Mouse (Mus musculus) adrenal gland (tissue): ENCODE measurements around the gene Nrg4.
"Not testable (repeated sequence)": the region's sequence is repeated elsewhere in the genome, so short reads cannot be mapped to it uniquely, and the experiment has no call there.

ENCODE experiments used
- intact Hi-C: fragments of 180-260 bp; cut with DNase I; formaldehyde crosslinking; loops from one replicate; pipeline ENCODE4 v1.15.1; 2025

Gene Nrg4

GRCm38 (mm10) chr9:55255056-55255455 is 71.6 kb downstream of the Nrg4 start:
- intact Hi-C loops, result no loop called here

GRCm38 (mm10) chr9:55253849-55254248 is 72.8 kb downstream of the Nrg4 start:
- intact Hi-C loops, result no loop called here

GRCm38 (mm10) chr9:55252097-55252496 is 74.5 kb downstream of the Nrg4 start:
- intact Hi-C loops, result not testable (repeated sequence)

GRCm38 (mm10) chr9:55250595-55251247 is 75.9 kb downstream of the Nrg4 start:
- intact Hi-C loops, result no loop called here

- intact Hi-C loops, result no loop called here
Observed at GRCm38 (mm10) chr9:55248465-55248864, 78.2 kb downstream of the Nrg4 start.

GRCm38 (mm10) chr9:55246918-55247317 is 79.7 kb downstream of the Nrg4 start:
- intact Hi-C loops, result no loop called here

GRCm38 (mm10) chr9:55246440-55246839 is 80.2 kb downstream of the Nrg4 start:
- intact Hi-C loops, result no loop called here

- intact Hi-C loops, result not testable (repeated sequence)
Observed at GRCm38 (mm10) chr9:55245057-55245750, 81.4 kb downstream of the Nrg4 start.

- intact Hi-C loops, result no loop called here
Observed at GRCm38 (mm10) chr9:55244079-55244478, 82.6 kb downstream of the Nrg4 start.

GRCm38 (mm10) chr9:55243280-55243679 is 83.4 kb downstream of the Nrg4 start:
- intact Hi-C loops, result no loop called here

GRCm38 (mm10) chr9:55241863-55242685 is 84.6 kb downstream of the Nrg4 start:
- intact Hi-C loops, result no loop called here

- intact Hi-C loops, result no loop called here
Observed at GRCm38 (mm10) chr9:55240852-55241251, 85.8 kb downstream of the Nrg4 start.

GRCm38 (mm10) chr9:55236235-55237165 is 90.1 kb downstream of the Nrg4 start:
- intact Hi-C loops, result no loop called here

- intact Hi-C loops, result not testable (repeated sequence)
Observed at GRCm38 (mm10) chr9:55233076-55233475, 93.6 kb downstream of the Nrg4 start.

- intact Hi-C loops, result no loop called here
Observed at GRCm38 (mm10) chr9:55232586-55232985, 94.1 kb downstream of the Nrg4 start.

GRCm38 (mm10) chr9:55232110-55232509 is 94.5 kb downstream of the Nrg4 start:
- intact Hi-C loops, result no loop called here

GRCm38 (mm10) chr9:55231544-55231943 is 95.1 kb downstream of the Nrg4 start:
- intact Hi-C loops, result no loop called here

- intact Hi-C loops, result loop anchor here (10.0 kb wide), 1 partner anchor 156 kb away; no protein-coding TSS in a partner anchor
Observed at GRCm38 (mm10) chr9:55229010-55229409, 97.6 kb downstream of the Nrg4 start.

- intact Hi-C loops, result loop anchor here (10.0 kb wide), 1 partner anchor 157 kb away; no protein-coding TSS in a partner anchor
Observed at GRCm38 (mm10) chr9:55228149-55228548, 98.5 kb downstream of the Nrg4 start.

GRCm38 (mm10) chr9:55226251-55226650 is 100.4 kb downstream of the Nrg4 start:
- intact Hi-C loops, result loop anchor here (10.0 kb wide), 1 partner anchor 159 kb away; no protein-coding TSS in a partner anchor
